Mouse (Mus musculus): Measurements from ENCODE around the gene Hes5. TPM values are rescaled to one million over a fixed set of nuclear protein-coding genes. Genes with fewer than 3 reads are reported as not detected.

Hes5 gene
- polyA plus RNA-seq, 1 experiment from 2014 or later = 346 TPM

DNA sequence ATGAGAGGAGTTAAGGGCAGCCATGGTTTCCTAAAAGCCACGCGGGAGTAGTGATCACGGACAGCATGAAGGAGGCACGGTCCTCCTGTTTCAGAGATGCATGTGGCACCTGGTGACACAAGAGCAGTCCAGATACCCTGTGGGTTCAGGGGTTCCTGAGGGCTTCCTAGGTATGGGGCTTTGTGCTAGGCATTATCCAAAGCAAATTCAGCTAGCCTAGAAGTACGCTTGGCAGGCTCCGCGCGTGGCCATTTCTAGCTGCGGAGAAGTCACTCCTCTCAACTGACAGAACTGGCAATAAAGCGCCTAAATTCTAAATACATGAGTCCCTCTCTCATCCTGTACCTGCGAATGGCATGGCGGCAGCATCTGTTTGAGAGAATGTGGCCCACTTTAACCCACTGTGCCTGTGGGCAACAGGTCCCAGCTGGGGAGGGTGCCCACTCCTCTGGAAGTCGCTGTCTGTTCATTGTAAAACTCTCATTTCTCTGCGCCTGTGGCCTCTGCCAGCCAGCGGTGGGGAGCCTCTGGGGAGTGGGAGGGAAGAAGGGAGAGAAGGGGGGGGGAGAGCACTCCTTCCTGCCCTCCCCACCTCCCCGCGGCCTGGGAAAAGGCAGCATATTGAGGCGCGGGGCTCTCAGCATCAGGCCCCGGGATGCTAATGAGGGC, 568 bp upstream of the Hes5 start:
- H3K9me3 ChIP-seq = no peaks in the 10 kb centered on the region
- H3K4me1 ChIP-seq (replicated peaks) = peaks cover 74% of the 10 kb centered on the region
- H3K27ac ChIP-seq = peak overlapping the region; percentile 93
- peaks cover 20% of the 10 kb centered on the region; the same call in 1 of the 2 replicates for H3K27me3 ChIP-seq
- peak overlapping the region; percentile 96 for H3K9ac ChIP-seq (replicated peaks)
- H3K36me3 ChIP-seq = no peaks in the 10 kb centered on the region
- no peak; the same call in 1 of the 2 replicates for ATAC-seq
- peak overlapping the region; percentile 84 for H3K4me2 ChIP-seq (replicated peaks)
- WGBS = 6% methylated on average over 20 of the region's 20 CpGs
- peak overlapping the region; percentile 83 for H3K4me3 ChIP-seq (replicated peaks)

DNA sequence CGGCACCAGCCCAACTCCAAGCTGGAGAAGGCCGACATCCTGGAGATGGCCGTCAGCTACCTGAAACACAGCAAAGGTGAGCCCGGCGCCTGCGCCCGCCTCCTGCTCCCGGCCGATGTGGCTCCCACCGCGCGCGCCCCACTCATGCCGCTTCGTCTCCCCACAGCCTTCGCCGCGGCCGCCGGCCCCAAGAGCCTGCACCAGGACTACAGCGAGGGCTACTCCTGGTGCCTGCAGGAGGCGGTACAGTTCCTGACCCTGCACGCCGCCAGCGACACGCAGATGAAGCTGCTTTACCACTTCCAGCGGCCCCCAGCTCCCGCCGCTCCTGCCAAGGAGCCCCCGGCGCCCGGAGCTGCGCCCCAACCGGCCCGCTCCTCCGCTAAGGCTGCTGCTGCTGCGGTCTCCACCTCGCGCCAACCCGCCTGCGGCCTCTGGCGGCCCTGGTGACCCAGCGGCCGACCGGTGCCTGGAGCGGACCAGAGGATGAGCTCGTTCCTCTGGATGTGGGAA, 559 bp downstream of the Hes5 start:
- peak overlapping the region; percentile 83 for H3K4me3 ChIP-seq (replicated peaks)
- peak overlapping the region; percentile 96 for H3K9ac ChIP-seq (replicated peaks)
- H3K4me1 ChIP-seq (replicated peaks) = peaks cover 85% of the 10 kb centered on the region
- ATAC-seq = no peak
- peaks cover 11% of the 10 kb centered on the region; the same call in 1 of the 2 replicates for H3K27me3 ChIP-seq
- no peaks in the 10 kb centered on the region for H3K9me3 ChIP-seq
- peak overlapping the region; percentile 84 for H3K4me2 ChIP-seq (replicated peaks)
- H3K27ac ChIP-seq = peak overlapping the region; percentile 93
- WGBS = 0% methylated on average over 47 of the region's 47 CpGs
- no peaks in the 10 kb centered on the region; the same call in 1 of the 2 replicates for H3K36me3 ChIP-seq

DNA sequence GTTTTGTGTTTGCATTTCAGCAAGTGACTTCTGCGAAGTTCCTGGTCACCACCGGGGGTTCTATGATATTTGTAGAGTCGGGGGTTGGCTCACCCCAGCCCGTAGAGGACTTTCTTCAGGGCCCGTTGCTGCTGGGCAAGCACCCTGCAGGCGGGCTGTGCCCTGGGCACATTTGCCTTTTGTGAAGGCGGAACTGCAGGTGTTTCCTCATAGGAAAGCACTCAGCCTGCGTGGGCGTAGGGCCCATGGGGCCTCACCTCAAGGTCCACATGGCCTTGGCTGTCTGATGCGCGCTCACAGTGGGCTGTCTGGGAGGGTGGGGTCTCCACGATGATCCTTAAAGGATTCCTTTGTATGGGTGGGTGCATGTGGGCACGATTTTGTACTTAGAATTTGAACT, 1.2 kb downstream of the Hes5 start:
- H3K27ac ChIP-seq = peak overlapping the region; percentile 93
- H3K4me2 ChIP-seq (replicated peaks) = peak overlapping the region; percentile 84
- ATAC-seq = no peak
- H3K36me3 ChIP-seq = no peaks in the 10 kb centered on the region; the same call in 1 of the 2 replicates
- WGBS = 3% methylated on average over 13 of the region's 13 CpGs
- H3K27me3 ChIP-seq = peaks cover 11% of the 10 kb centered on the region; the same call in 1 of the 2 replicates
- H3K4me1 ChIP-seq (replicated peaks) = peaks cover 86% of the 10 kb centered on the region
- peak overlapping the region; percentile 83 for H3K4me3 ChIP-seq (replicated peaks)
- peak overlapping the region; percentile 96 for H3K9ac ChIP-seq (replicated peaks)
- no peaks in the 10 kb centered on the region for H3K9me3 ChIP-seq

DNA sequence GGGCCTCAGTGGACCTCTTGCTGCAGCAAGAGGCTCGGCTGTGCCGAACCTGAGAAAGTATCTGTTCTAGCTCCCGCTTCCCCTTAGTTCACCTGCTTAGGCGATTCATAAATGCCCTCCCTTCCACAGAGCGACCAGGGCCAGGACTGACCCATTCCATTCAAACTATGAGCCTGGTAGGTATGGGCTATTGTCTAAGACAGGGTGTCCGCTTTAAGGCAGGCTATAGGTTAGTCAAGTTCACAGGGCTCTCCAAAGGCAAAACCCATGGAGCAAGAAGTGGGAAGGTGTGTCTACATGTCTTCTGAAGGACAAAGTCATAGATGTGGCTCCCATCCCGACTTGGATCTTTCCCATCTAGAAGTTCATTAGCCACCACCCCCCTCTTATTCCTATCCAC, 2.0 kb downstream of the Hes5 start:
- peaks cover 11% of the 10 kb centered on the region; the same call in 1 of the 2 replicates for H3K27me3 ChIP-seq
- WGBS = 21% methylated on average over 7 of the region's 7 CpGs

DNA sequence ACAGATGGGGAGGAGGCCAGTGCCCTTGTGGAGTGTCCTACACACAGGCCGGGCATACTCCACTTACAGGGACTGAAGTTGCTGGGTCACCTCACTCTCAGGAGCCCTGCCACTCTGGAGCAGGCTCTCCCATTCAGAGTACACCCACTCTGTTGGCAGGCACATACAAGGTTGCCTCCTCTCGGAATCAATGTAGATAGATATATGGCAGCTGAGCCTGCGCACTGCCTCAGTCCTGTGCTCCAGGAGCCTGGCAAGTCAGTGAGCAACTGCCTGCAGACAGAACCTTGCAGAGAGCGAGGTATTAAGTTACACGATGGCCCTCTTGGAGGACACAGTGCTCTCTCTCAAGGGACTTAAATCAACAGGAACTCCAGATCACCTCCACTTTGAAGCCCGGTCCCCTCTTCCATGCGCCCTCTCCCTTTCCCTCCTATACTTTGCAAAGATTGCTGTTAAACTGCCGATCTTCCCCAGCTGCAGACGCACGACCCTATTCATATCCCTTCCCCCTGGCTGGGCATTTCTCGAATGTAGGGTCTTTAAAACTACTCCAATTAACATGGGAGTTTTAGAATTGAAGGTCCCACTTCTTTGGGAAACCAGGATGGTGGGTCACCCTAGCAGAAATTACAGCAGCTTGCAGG, 2.6 kb downstream of the Hes5 start:
- 0 out of 2 replicates have a peak, but pooled peaks have one; percentile 1 for ATAC-seq
- Histone ChIP-seq H3K27me3 (peaks cover 11% of the 10 kb centered on the region; the same call in 1 of the 2 replicates), H3K9ac (replicated peaks) (peak overlapping the region; percentile 96), H3K9me3 (no peaks in the 10 kb centered on the region), H3K4me2 (replicated peaks) (peak overlapping the region; percentile 84), H3K4me3 (replicated peaks) (peak overlapping the region; percentile 83), H3K4me1 (replicated peaks) (peaks cover 72% of the 10 kb centered on the region), H3K36me3 (no peaks in the 10 kb centered on the region; the same call in 1 of the 2 replicates), H3K27ac (peak overlapping the region; percentile 93)
- WGBS = 5% methylated on average over 11 of the region's 11 CpGs

More for the DNA sequence above, 2.0 kb downstream of the Hes5 start:
- H3K9ac ChIP-seq (replicated peaks) = peak overlapping the region; percentile 96
- H3K4me2 ChIP-seq (replicated peaks) = peak overlapping the region; percentile 84
- H3K36me3 ChIP-seq = no peaks in the 10 kb centered on the region; the same call in 1 of the 2 replicates
- H3K9me3 ChIP-seq = no peaks in the 10 kb centered on the region
- peak overlapping the region; percentile 83 for H3K4me3 ChIP-seq (replicated peaks)
- H3K27ac ChIP-seq = peak overlapping the region; percentile 93
- H3K4me1 ChIP-seq (replicated peaks) = peaks cover 78% of the 10 kb centered on the region
- ATAC-seq = no peak

DNA sequence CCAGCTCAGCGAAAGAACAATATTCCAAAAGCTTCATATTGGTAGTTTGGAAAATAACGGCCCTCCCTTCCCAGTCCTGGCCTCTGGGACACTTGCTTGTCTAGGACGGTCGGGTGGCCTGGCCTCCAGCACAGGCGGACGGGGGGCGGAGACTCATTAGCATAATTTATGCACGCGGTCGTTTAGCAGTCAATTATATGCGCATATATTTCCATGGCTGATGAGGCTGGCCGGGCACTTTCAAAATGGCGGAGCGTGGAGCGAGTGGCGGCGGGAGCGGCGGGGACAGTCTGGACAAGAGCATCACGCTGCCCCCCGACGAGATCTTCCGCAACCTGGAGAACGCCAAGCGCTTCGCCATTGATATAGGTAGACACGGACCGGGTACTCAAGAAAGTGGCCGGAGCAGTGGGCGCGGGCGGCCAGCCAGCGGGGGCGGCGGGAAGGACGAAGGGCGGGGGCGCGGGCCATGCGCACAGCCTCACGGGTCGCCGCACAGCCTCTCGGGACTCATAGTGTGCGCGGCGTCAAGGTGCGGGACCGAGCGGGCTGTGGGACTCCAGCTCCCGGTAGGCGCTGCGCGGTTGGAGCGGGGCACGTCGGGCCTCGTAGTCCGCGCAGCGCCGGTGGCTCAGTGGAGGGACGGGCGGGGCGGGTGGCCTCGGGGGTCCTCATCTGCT, 3.3 kb downstream of the Hes5 start, which contains the start of gene Pank4:
Gene Pank4, plus strand, starts transcription at position 223 of the 680 bp plus-strand sequence.
- Histone ChIP-seq H3K9me3 (no peaks in the 10 kb centered on the region), H3K27me3 (0 out of 2 replicates have a peak, but pooled peaks cover 8% of the 10 kb centered on the region), H3K27ac (peak within 1 kb of the TSS; percentile 93), H3K4me2 (replicated peaks) (peak within 1 kb of the TSS; percentile 84), H3K9ac (replicated peaks) (peak within 1 kb of the TSS; percentile 96), H3K4me3 (replicated peaks) (peak within 1 kb of the TSS; percentile 83), H3K4me1 (replicated peaks) (peaks cover 64% of the 10 kb centered on the region), H3K36me3 (no peaks in the 10 kb centered on the region; the same call in none of the 2 replicates)
- under 1% methylated on average over 65 of the region's 66 CpGs for WGBS
- ATAC-seq = peak; percentile 90

DNA sequence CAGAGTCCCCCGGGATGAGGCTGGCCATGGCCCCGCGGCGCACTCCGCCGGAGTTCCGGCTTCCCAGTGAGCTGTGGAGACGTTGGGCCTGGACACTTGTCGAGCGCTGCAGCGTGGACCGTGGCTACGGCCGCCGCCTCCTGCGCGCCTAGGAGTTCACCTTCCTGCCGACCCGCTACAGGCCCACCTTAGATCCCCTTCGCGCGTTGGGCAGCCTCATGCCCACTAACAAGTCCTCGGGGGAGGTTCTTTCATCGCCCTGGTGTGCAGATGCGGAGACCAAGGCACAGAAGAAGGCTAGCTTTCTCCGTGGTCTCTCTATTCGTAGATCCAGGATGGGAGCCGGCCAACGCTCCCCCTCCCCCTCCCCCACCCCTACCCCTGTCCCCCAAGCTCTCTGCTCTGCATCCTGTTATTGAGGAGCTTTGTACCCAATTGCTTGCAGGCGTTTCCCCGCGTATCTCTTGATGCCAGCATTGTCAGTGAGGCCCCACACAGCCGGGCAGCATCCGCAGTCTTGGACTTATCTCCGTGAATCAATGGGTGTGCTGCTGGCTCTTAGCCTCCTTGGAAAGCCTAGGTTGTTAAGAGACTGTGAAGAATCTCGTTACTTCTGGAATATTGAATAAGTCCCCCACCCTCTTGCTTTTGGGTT, 4.0 kb downstream of the Hes5 start:
- Histone ChIP-seq H3K27me3 (0 out of 2 replicates have a peak, but pooled peaks cover 2% of the 10 kb centered on the region), H3K36me3 (peaks cover 5% of the 10 kb centered on the region), H3K4me1 (replicated peaks) (peaks cover 58% of the 10 kb centered on the region), H3K27ac (peak overlapping the region; percentile 93), H3K4me2 (replicated peaks) (peak overlapping the region; percentile 84), H3K4me3 (replicated peaks) (peak overlapping the region; percentile 83), H3K9me3 (no peaks in the 10 kb centered on the region), H3K9ac (replicated peaks) (peak overlapping the region; percentile 91)
- under 1% methylated on average over 36 of the region's 36 CpGs for WGBS
- no peak for ATAC-seq

DNA sequence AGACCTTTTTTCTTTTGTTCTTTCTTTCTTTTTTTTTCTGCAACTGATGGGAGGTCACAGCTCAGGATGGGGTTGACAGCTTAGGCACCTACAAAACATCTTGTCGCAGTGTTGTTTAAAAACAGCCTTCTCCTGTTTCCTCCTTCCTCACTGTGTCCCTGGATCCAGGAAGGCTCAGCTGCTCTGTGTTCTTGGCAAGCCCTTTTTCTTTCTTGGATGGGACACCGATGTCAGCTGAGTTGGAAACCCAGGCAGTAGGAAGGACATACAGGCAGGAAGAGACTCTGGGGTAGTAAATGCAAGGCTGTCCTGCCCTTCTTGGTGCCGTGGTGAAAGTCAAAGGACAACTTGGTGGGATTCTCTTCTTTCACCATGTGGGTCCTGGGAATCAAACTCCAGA, 5.1 kb downstream of the Hes5 start:
- peak overlapping the region; percentile 83 for H3K4me3 ChIP-seq (replicated peaks)
- ATAC-seq = no peak

DNA sequence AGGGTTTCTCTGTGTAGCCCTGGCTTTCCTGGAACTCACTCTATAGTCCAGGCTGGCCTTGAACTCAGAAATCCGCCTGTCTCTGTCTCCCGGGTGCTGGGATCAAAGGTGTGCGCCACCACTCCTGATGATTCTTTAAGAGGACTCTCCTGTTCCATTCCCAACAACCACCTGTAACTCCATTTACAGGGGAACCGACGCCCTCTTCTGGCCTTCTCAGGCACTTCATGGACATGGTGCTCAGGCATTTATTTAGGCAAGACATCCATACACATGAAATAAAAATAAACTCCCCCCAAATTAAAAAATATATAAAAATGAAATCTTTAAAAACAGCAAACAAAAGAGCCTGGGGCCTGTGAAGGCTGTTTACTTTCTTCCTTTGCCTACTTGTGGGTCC, 6.5 kb downstream of the Hes5 start:
- no peak for ATAC-seq
- peaks cover 30% of the 10 kb centered on the region for H3K36me3 ChIP-seq
- 50% methylated on average over 5 of the region's 5 CpGs for WGBS

More for the DNA sequence above, 5.1 kb downstream of the Hes5 start:
- 57% methylated on average over 3 of the region's 3 CpGs for WGBS
- H3K27ac ChIP-seq = peak overlapping the region; percentile 5; the same call in 1 of the 2 replicates
- H3K4me1 ChIP-seq (replicated peaks) = peaks cover 48% of the 10 kb centered on the region
- H3K4me2 ChIP-seq (replicated peaks) = peak overlapping the region; percentile 84
- H3K9ac ChIP-seq (replicated peaks) = peak overlapping the region; percentile 91
- H3K9me3 ChIP-seq = no peaks in the 10 kb centered on the region
- H3K27me3 ChIP-seq = no peaks in the 10 kb centered on the region
- peaks cover 17% of the 10 kb centered on the region for H3K36me3 ChIP-seq

DNA sequence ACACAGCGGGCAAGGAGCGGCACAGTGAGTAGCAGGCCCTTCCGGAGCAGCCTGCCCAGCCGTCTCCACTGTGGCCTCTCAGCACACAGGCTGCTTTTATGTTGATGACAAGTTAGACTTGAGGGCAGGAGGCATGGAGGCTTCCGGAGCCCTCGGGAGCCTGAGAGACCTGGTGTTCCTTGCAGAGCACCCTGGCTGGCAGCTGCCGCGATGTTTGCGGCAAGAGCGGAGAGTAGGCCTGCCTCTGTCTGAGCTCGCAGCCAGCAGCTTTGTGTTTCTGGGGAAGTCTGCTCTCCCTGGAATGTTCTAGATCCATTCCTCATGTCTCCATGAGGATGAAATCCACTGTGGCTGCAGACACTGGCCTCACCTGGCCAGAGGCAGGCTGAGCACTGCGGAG, 11.8 kb downstream of the Hes5 start:
- H3K4me1 ChIP-seq (replicated peaks) = no peaks in the 10 kb centered on the region
- H3K4me2 ChIP-seq (replicated peaks) = no peak overlapping the region
- no peak overlapping the region for H3K27ac ChIP-seq
- no peaks in the 10 kb centered on the region for H3K27me3 ChIP-seq
- H3K9ac ChIP-seq (replicated peaks) = no peak overlapping the region
- no peak for ATAC-seq
- no peaks in the 10 kb centered on the region for H3K9me3 ChIP-seq
- H3K36me3 ChIP-seq = peaks cover 84% of the 10 kb centered on the region
- WGBS = 96% methylated on average over 12 of the region's 12 CpGs
- no peak overlapping the region for H3K4me3 ChIP-seq (replicated peaks)

More for the DNA sequence above, 6.5 kb downstream of the Hes5 start:
- H3K4me1 ChIP-seq (replicated peaks) = peaks cover 37% of the 10 kb centered on the region
- H3K27me3 ChIP-seq = no peaks in the 10 kb centered on the region
- no peak overlapping the region for H3K9ac ChIP-seq (replicated peaks)
- no peak overlapping the region for H3K4me3 ChIP-seq (replicated peaks)
- no peaks in the 10 kb centered on the region for H3K9me3 ChIP-seq
- H3K4me2 ChIP-seq (replicated peaks) = no peak overlapping the region
- H3K27ac ChIP-seq = no peak overlapping the region

DNA sequence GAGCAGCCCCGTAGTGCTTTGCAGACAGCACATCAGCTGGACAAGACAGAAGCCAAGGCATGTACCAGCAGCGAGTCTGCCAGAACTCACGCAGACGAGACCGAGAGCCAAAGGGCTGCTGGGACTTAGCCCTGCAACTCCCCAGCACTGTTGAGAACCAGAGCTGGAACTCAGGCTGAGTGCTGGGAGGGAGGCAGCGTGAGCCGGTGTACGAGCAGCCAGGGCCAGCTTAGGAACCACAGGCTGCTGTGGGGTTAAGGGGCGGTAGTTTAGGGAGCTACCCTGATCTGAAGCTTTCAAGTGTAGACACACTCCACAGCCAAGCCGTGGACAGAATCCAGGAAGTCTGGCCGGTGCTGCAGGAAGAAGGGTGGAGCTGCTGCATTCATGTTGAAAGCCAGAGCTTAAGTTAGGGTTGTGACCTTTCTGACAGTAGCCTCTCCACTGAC, 13.5 kb downstream of the Hes5 start:
- WGBS = 94% methylated on average over 11 of the region's 11 CpGs
- H3K27me3 ChIP-seq = no peaks in the 10 kb centered on the region
- H3K36me3 ChIP-seq = peaks cover 100% of the 10 kb centered on the region
- ATAC-seq = no peak
- no peaks in the 10 kb centered on the region for H3K9me3 ChIP-seq
- no peak overlapping the region for H3K4me3 ChIP-seq (replicated peaks)
- no peaks in the 10 kb centered on the region for H3K4me1 ChIP-seq (replicated peaks)
- no peak overlapping the region for H3K27ac ChIP-seq
- H3K4me2 ChIP-seq (replicated peaks) = no peak overlapping the region
- H3K9ac ChIP-seq (replicated peaks) = no peak overlapping the region

Measured in midbrain, embryonic 13.5 days (tissue).